Mouse (Mus musculus): ENCODE results near the gene Agpat4. TPM values are rescaled to one million over a fixed set of nuclear protein-coding genes. Genes with fewer than 3 reads are reported as not detected.

The Agpat4 gene
- polyA plus RNA-seq, 1 experiment from 2014 or later: 5.8 TPM

DNA sequence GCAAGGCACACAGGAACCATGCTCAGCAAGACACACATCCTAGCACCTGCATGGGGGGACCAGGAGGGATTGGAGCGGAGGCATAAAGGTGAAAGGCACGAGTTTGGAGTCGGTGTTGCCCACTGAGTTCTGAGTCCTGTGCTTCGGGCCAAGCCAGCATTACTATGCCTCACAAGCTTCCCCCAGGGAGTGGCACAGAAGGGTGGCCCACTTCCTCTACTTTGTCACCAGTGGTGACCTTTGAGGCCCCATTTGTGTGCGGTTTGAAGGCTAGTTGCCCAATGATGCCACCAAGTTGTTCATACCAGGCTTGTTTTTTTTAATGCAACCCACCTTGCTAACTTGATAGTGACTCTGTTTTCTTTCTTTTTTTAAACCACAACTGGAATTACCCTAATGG is 55.7 kb downstream of the Agpat4 start:
- H3K27me3 ChIP-seq (replicated peaks; ENCODE audit: control insufficient read depth, insufficient read depth, low read length): no peaks in the 10 kb centered on the region
- no peaks in the 10 kb centered on the region for H3K4me1 ChIP-seq (replicated peaks; ENCODE audit: control insufficient read depth, insufficient read depth, low read length)
- H3K27ac ChIP-seq (ENCODE audit: low read depth, low read length): no peak overlapping the region
- peaks cover 5% of the 10 kb centered on the region; the same call in 1 of the 2 replicates for H3K9me3 ChIP-seq (ENCODE audit: control insufficient read depth)
- no peak for TF ChIP-seq CTCF (IDR thresholded peaks at IDR 0.05; ENCODE audit: low read depth)
- no peaks in the 10 kb centered on the region; the same call in 1 of the 2 replicates for H3K36me3 ChIP-seq (ENCODE audit: control insufficient read depth, insufficient read depth)
- no peak for ATAC-seq
- WGBS: 90% methylated on average over 5 of the region's 5 CpGs
- no peak overlapping the region for H3K4me3 ChIP-seq (ENCODE audit: low read depth, low read length)
- H3K9ac ChIP-seq (ENCODE audit: low read depth, low read length): no peak overlapping the region
- H3K4me2 ChIP-seq (replicated peaks; ENCODE audit: low read depth): no peak overlapping the region

DNA sequence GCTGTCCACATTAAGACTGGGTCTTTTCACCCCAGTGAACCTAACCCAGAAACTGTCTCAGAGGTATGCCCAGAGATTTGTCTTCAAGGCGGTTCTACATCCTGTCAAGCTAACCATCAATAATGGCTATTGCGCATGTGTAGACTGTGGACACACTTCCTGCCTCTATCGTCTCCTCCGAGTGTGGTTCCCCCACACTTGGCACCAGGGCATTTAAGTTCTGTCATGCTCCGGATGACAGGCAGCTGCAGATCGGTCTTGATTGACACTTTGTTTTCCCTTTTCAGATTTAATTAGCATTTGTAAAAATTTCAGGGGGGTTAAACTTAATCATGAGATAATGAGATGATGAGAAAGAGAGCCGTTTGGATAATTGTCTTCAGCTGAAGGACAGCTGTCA is 56.4 kb downstream of the Agpat4 start:
- no peak overlapping the region for H3K9ac ChIP-seq (ENCODE audit: low read depth, low read length)
- peaks cover 5% of the 10 kb centered on the region; the same call in 1 of the 2 replicates for H3K9me3 ChIP-seq (ENCODE audit: control insufficient read depth)
- WGBS: 78% methylated on average over 7 of the region's 7 CpGs
- H3K36me3 ChIP-seq (ENCODE audit: control insufficient read depth, insufficient read depth): no peaks in the 10 kb centered on the region; the same call in 1 of the 2 replicates
- H3K27ac ChIP-seq (ENCODE audit: low read depth, low read length): no peak overlapping the region
- no peak overlapping the region for H3K4me2 ChIP-seq (replicated peaks; ENCODE audit: low read depth)
- no peak for TF ChIP-seq CTCF (IDR thresholded peaks at IDR 0.05; ENCODE audit: low read depth)
- H3K4me3 ChIP-seq (ENCODE audit: low read depth, low read length): no peak overlapping the region
- no peaks in the 10 kb centered on the region for H3K4me1 ChIP-seq (replicated peaks; ENCODE audit: control insufficient read depth, insufficient read depth, low read length)
- H3K27me3 ChIP-seq (replicated peaks; ENCODE audit: control insufficient read depth, insufficient read depth, low read length): no peaks in the 10 kb centered on the region
- ATAC-seq: no peak

DNA sequence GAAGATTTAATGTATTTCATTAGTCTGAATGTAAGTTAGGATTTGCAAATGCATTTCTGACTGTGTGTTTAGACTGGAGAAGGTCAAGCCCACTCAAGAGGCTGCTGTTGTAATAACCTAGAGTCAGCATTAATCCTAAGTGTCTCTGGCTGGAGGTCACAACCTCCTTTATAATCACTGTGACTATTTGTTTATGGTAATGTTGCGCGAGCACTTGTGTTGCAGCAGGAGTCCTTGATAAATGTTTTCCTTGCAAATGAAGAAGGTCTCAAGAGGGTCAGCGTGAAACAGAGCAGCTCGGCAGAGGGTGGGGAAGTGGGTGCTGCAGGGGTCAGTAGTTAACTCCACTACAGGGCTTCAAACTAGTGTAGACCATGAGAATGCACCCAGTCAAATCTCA is 57.1 kb downstream of the Agpat4 start:
- H3K27ac ChIP-seq (ENCODE audit: low read depth, low read length): no peak overlapping the region
- no peaks in the 10 kb centered on the region; the same call in 1 of the 2 replicates for H3K36me3 ChIP-seq (ENCODE audit: control insufficient read depth, insufficient read depth)
- no peak overlapping the region for H3K9ac ChIP-seq (ENCODE audit: low read depth, low read length)
- no peak overlapping the region for H3K4me2 ChIP-seq (replicated peaks; ENCODE audit: low read depth)
- WGBS: 52% methylated on average over 4 of the region's 4 CpGs
- no peaks in the 10 kb centered on the region for H3K4me1 ChIP-seq (replicated peaks; ENCODE audit: control insufficient read depth, insufficient read depth, low read length)
- H3K4me3 ChIP-seq (ENCODE audit: low read depth, low read length): no peak overlapping the region
- TF ChIP-seq CTCF (IDR thresholded peaks at IDR 0.05; ENCODE audit: low read depth): no peak
- H3K9me3 ChIP-seq (ENCODE audit: control insufficient read depth): peaks cover 5% of the 10 kb centered on the region; the same call in 1 of the 2 replicates
- no peaks in the 10 kb centered on the region for H3K27me3 ChIP-seq (replicated peaks; ENCODE audit: control insufficient read depth, insufficient read depth, low read length)
- no peak for ATAC-seq

DNA sequence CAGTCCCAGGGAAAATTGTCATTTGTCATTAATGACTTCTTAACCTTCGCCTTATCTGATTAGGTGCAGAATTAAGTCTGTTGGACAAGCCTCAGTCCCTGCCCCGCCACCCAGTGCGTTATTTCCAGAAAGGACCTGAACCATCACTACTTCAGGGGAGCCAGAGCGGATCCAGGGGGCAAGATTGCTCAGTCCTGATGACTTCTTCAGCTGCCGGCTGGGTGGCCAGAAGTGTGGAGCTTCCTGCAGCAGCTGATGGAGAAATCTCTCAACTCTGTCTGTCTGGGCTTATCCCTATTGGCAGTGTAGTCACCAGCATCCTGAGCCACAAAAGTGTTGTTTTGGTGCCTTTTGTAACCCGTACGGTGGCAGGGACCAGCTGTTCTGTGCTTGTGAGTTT is 60.8 kb downstream of the Agpat4 start:
- no peak for TF ChIP-seq CTCF (IDR thresholded peaks at IDR 0.05; ENCODE audit: low read depth)
- Histone ChIP-seq H3K27ac (ENCODE audit: low read depth, low read length) (no peak overlapping the region), H3K4me2 (replicated peaks; ENCODE audit: low read depth) (no peak overlapping the region), H3K36me3 (ENCODE audit: control insufficient read depth, insufficient read depth) (no peaks in the 10 kb centered on the region), H3K27me3 (replicated peaks; ENCODE audit: control insufficient read depth, insufficient read depth, low read length) (no peaks in the 10 kb centered on the region), H3K4me1 (replicated peaks; ENCODE audit: control insufficient read depth, insufficient read depth, low read length) (no peaks in the 10 kb centered on the region), H3K9ac (ENCODE audit: low read depth, low read length) (no peak overlapping the region), H3K9me3 (ENCODE audit: control insufficient read depth) (peaks cover 5% of the 10 kb centered on the region; the same call in 1 of the 2 replicates), H3K4me3 (ENCODE audit: low read depth, low read length) (no peak overlapping the region)
- WGBS: 83% methylated on average over 7 of the region's 7 CpGs
- no peak for ATAC-seq

DNA sequence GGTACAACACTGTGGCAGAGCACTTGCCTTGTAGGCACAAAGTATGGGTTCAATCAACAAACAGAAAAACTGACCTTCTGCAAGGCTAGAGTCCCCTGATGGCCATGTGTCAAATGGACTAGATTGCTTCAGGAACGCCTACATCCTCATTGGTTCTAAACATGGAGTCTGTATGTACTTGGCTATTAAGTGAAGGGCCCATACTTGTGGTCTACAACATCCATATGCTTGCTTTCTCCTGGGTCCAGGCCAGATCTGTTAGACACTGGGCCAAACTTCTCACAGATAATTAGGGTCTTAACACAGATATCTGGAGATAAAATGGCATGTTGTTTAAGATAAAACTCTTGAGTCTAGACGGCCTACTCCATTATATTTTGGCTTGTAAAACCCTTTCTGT is 61.3 kb downstream of the Agpat4 start:
- no peak overlapping the region for H3K4me3 ChIP-seq (ENCODE audit: low read depth, low read length)
- no peak for TF ChIP-seq CTCF (IDR thresholded peaks at IDR 0.05; ENCODE audit: low read depth)
- WGBS: 68% methylated on average over 2 of the region's 2 CpGs
- no peaks in the 10 kb centered on the region for H3K36me3 ChIP-seq (ENCODE audit: control insufficient read depth, insufficient read depth)
- H3K4me2 ChIP-seq (replicated peaks; ENCODE audit: low read depth): no peak overlapping the region
- H3K27ac ChIP-seq (ENCODE audit: low read depth, low read length): no peak overlapping the region
- H3K9ac ChIP-seq (ENCODE audit: low read depth, low read length): no peak overlapping the region
- ATAC-seq: no peak
- H3K27me3 ChIP-seq (replicated peaks; ENCODE audit: control insufficient read depth, insufficient read depth, low read length): no peaks in the 10 kb centered on the region
- peaks cover 5% of the 10 kb centered on the region; the same call in 1 of the 2 replicates for H3K9me3 ChIP-seq (ENCODE audit: control insufficient read depth)
- H3K4me1 ChIP-seq (replicated peaks; ENCODE audit: control insufficient read depth, insufficient read depth, low read length): no peaks in the 10 kb centered on the region

DNA sequence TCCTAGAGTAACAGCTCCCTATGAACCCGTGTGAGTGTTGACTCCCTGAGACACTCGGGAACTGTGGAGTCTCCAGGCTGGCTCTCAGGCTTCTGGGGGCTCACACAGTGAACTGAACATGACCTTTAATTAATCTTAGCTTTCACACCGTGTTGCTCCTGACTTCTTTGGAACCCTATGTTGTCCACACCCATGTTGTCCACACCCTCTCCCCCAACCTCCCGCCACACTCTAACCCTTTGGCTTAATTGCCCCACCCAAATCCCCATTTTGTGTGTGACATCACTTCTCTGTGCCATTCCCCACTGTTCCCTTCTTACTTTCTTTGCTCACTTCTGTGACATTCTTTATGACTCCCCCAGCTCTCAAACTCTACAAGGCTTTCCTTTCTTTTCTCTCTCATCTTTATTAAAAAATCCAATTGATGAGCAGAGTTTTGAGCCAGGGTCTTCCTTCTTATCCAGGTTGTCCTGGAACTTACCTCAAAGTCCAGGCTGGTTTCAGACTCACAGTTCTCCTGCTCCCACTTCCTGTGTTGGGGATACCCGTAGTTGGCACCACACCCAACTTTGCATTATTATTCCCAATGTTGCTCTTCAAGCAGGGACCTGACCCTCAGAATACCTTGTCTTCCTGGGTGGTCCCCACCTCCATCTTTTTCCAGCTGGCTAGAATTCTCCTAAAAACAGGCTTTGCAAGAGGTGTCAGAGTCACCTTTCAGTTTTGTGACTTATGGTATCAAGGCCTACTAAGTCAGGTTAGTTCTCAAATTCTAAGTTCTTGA is 64.4 kb downstream of the Agpat4 start:
- Histone ChIP-seq H3K9ac (ENCODE audit: low read depth, low read length) (no peak overlapping the region), H3K9me3 (ENCODE audit: control insufficient read depth) (no peaks in the 10 kb centered on the region), H3K36me3 (ENCODE audit: control insufficient read depth, insufficient read depth) (no peaks in the 10 kb centered on the region), H3K4me2 (replicated peaks; ENCODE audit: low read depth) (no peak overlapping the region), H3K27ac (ENCODE audit: low read depth, low read length) (no peak overlapping the region), H3K4me1 (replicated peaks; ENCODE audit: control insufficient read depth, insufficient read depth, low read length) (no peaks in the 10 kb centered on the region), H3K4me3 (ENCODE audit: low read depth, low read length) (no peak overlapping the region), H3K27me3 (replicated peaks; ENCODE audit: control insufficient read depth, insufficient read depth, low read length) (no peaks in the 10 kb centered on the region)
- no peak for ATAC-seq
- TF ChIP-seq CTCF (IDR thresholded peaks at IDR 0.05; ENCODE audit: low read depth): no peak
- WGBS: 68% methylated on average over 5 of the region's 5 CpGs
